Mouse (Mus musculus): ENCODE measurements around the gene Tor3a.

Tor3a gene

GRCm38 (mm10) chr1:156674195-156675000 is at the start of gene Tor3a:
TSS of gene Tor3a (minus strand) at chr1:156674356.
- peak; percentile 84 to 85 for DNase-seq

- DNase-seq = no peak
Observed at GRCm38 (mm10) chr1:156722089-156722488, 47.9 kb upstream of the Tor3a start.

GRCm38 (mm10) chr1:156720046-156720445 is 45.9 kb upstream of the Tor3a start:
- no peak for DNase-seq

- DNase-seq = peak; percentile 98 to 99
Observed at GRCm38 (mm10) chr1:156718950-156719805, 45.0 kb upstream of the Tor3a start, which contains the start of gene Fam20b. TSS of gene Fam20b (minus strand) at chr1:156719086.

GRCm38 (mm10) chr1:156718286-156718949 is 44.3 kb upstream of the Tor3a start:
- peak; percentile 63 to 71 for DNase-seq

GRCm38 (mm10) chr1:156717751-156718285 is 43.7 kb upstream of the Tor3a start:
- DNase-seq = no peak

GRCm38 (mm10) chr1:156716681-156717080 is 42.5 kb upstream of the Tor3a start:
- DNase-seq = no peak

- no peak for DNase-seq
Observed at GRCm38 (mm10) chr1:156710472-156711098, 36.4 kb upstream of the Tor3a start.

- no peak for DNase-seq
Observed at GRCm38 (mm10) chr1:156708672-156709071, 34.5 kb upstream of the Tor3a start.

- DNase-seq = no peak
Observed at GRCm38 (mm10) chr1:156705696-156706285, 31.6 kb upstream of the Tor3a start.

GRCm38 (mm10) chr1:156703444-156703843 is 29.3 kb upstream of the Tor3a start:
- no peak for DNase-seq

- no peak for DNase-seq
Observed at GRCm38 (mm10) chr1:156702151-156702550, 28.0 kb upstream of the Tor3a start.

GRCm38 (mm10) chr1:156686025-156686661 is 12.0 kb upstream of the Tor3a start:
- DNase-seq = no peak

- no peak for DNase-seq
Observed at GRCm38 (mm10) chr1:156679599-156679998, 5.4 kb upstream of the Tor3a start.

GRCm38 (mm10) chr1:156677230-156677629 is 3.1 kb upstream of the Tor3a start:
- DNase-seq = no peak

- no peak for DNase-seq
Observed at GRCm38 (mm10) chr1:156676596-156676995, 2.4 kb upstream of the Tor3a start.

- peak; percentile 67 to 70 for DNase-seq
Observed at GRCm38 (mm10) chr1:156676171-156676570, 2.0 kb upstream of the Tor3a start.

GRCm38 (mm10) chr1:156673476-156674194 is 521 bp downstream of the Tor3a start:
- peak; percentile 67 for DNase-seq

- DNase-seq = peak; percentile 57 to 63
Observed at GRCm38 (mm10) chr1:156672720-156673475, 1.3 kb downstream of the Tor3a start.

GRCm38 (mm10) chr1:156671921-156672320 is 2.2 kb downstream of the Tor3a start:
- no peak for DNase-seq

Measured in B cell, adult 2 months (primary cell).